Mouse (Mus musculus) cerebellum, postnatal 14 days (tissue): Measurements from ENCODE around the gene Pole.

Experiments
- DNase-seq, 2 experiments: peaks; one replicate each; pipeline ENCODE4 v3.0.0; 2021; ENCODE audit warnings: mixed read lengths in 2 of 2

Gene Pole

GRCm38 (mm10) chr5:110345553-110345952 is 59.4 kb downstream of the Pole start:
- DNase-seq, result no peak

- no peak for DNase-seq
Measured at GRCm38 (mm10) chr5:110347006-110347405, 60.9 kb downstream of the Pole start.

GRCm38 (mm10) chr5:110354716-110355115 is 68.6 kb downstream of the Pole start:
- DNase-seq, result peak; percentile 58 to 75

- DNase-seq, result peak; percentile 93 to 96
Measured at GRCm38 (mm10) chr5:110357531-110358179, 71.5 kb downstream of the Pole start.

- no peak for DNase-seq
Measured at GRCm38 (mm10) chr5:110361465-110361864, 75.4 kb downstream of the Pole start.

- DNase-seq, result no peak
Measured at GRCm38 (mm10) chr5:110362813-110363178, 76.7 kb downstream of the Pole start.

- peak; percentile 66 to 74 for DNase-seq
Measured at GRCm38 (mm10) chr5:110363179-110363821, 77.2 kb downstream of the Pole start.

GRCm38 (mm10) chr5:110363822-110364545 is 77.9 kb downstream of the Pole start:
- DNase-seq, result peak in 1 of 2 experiments; percentile 30

GRCm38 (mm10) chr5:110376802-110377433 is 90.8 kb downstream of the Pole start:
- DNase-seq, result peak; percentile 93 to 97

- no peak for DNase-seq
Measured at GRCm38 (mm10) chr5:110378181-110378583, 92.1 kb downstream of the Pole start.

- no peak for DNase-seq
Measured at GRCm38 (mm10) chr5:110379086-110379485, 93.0 kb downstream of the Pole start.

- no peak for DNase-seq
Measured at GRCm38 (mm10) chr5:110379823-110380222, 93.7 kb downstream of the Pole start.

- peak; percentile 42 to 49 for DNase-seq
Measured at GRCm38 (mm10) chr5:110384491-110384890, 98.4 kb downstream of the Pole start.

GRCm38 (mm10) chr5:110385263-110385662 is 99.2 kb downstream of the Pole start:
- no peak for DNase-seq

- DNase-seq, result peak; percentile 75 to 79
Measured at GRCm38 (mm10) chr5:110386371-110387330, 100.5 kb downstream of the Pole start.
